Mouse (Mus musculus): ENCODE data around the gene Ssbp3.

GRCm38 (mm10) chr4:106995513-106995912 is 85.0 kb downstream of the Ssbp3 start:
- TF ChIP-seq CTCF (IDR thresholded peaks at IDR 0.05; ENCODE audit: borderline replicate concordance, control insufficient read depth, extremely low read depth, insufficient read depth, low read length, poor library complexity) (no peak), POLR2A (IDR thresholded peaks at IDR 0.05; ENCODE audit: control insufficient read depth, extremely low read depth, insufficient read depth, low read length, poor library complexity) (no peak)
